Mouse (Mus musculus): Measurements from ENCODE around the gene Dnal1.

Gene Dnal1

GRCm38 (mm10) chr12:84161116-84161515, 47.0 kb downstream of the Dnal1 start:
- DNase-seq (ENCODE audit: extremely low spot score, low read depth, low spot score), result no peak

- DNase-seq (ENCODE audit: extremely low spot score, low read depth, low spot score), result no peak
Measured at GRCm38 (mm10) chr12:84161616-84162433, 47.7 kb downstream of the Dnal1 start.

GRCm38 (mm10) chr12:84163133-84163532, 49.0 kb downstream of the Dnal1 start:
- no peak for DNase-seq (ENCODE audit: extremely low spot score, low read depth, low spot score)

- no peak for DNase-seq (ENCODE audit: extremely low spot score, low read depth, low spot score)
Measured at GRCm38 (mm10) chr12:84163586-84164110, 49.5 kb downstream of the Dnal1 start.

- DNase-seq (ENCODE audit: extremely low spot score, low read depth, low spot score), result no peak
Measured at GRCm38 (mm10) chr12:84165631-84166373, 51.6 kb downstream of the Dnal1 start.

- DNase-seq (ENCODE audit: extremely low spot score, low read depth, low spot score), result no peak
Measured at GRCm38 (mm10) chr12:84170610-84171009, 56.4 kb downstream of the Dnal1 start.

GRCm38 (mm10) chr12:84172216-84172615, 58.0 kb downstream of the Dnal1 start:
- no peak for DNase-seq (ENCODE audit: extremely low spot score, low read depth, low spot score)

GRCm38 (mm10) chr12:84172862-84173261, 58.7 kb downstream of the Dnal1 start:
- no peak for DNase-seq (ENCODE audit: extremely low spot score, low read depth, low spot score)

- DNase-seq (ENCODE audit: extremely low spot score, low read depth, low spot score), result no peak
Measured at GRCm38 (mm10) chr12:84173309-84173915, 59.2 kb downstream of the Dnal1 start.

GRCm38 (mm10) chr12:84174190-84174811, 60.1 kb downstream of the Dnal1 start:
- no peak for DNase-seq (ENCODE audit: extremely low spot score, low read depth, low spot score)

GRCm38 (mm10) chr12:84174871-84175270, 60.7 kb downstream of the Dnal1 start:
- DNase-seq (ENCODE audit: extremely low spot score, low read depth, low spot score), result no peak

GRCm38 (mm10) chr12:84175659-84176061, 61.5 kb downstream of the Dnal1 start:
- no peak for DNase-seq (ENCODE audit: extremely low spot score, low read depth, low spot score)

GRCm38 (mm10) chr12:84176126-84176769, 62.1 kb downstream of the Dnal1 start:
- no peak for DNase-seq (ENCODE audit: extremely low spot score, low read depth, low spot score)

GRCm38 (mm10) chr12:84176886-84177765, 63.0 kb downstream of the Dnal1 start:
- DNase-seq (ENCODE audit: extremely low spot score, low read depth, low spot score), result no peak

GRCm38 (mm10) chr12:84178052-84178451, 63.9 kb downstream of the Dnal1 start:
- no peak for DNase-seq (ENCODE audit: extremely low spot score, low read depth, low spot score)

GRCm38 (mm10) chr12:84178652-84179445, 64.7 kb downstream of the Dnal1 start:
- no peak for DNase-seq (ENCODE audit: extremely low spot score, low read depth, low spot score)

GRCm38 (mm10) chr12:84180090-84180489, 65.9 kb downstream of the Dnal1 start:
- no peak for DNase-seq (ENCODE audit: extremely low spot score, low read depth, low spot score)

GRCm38 (mm10) chr12:84180701-84181435, 66.7 kb downstream of the Dnal1 start:
- DNase-seq (ENCODE audit: extremely low spot score, low read depth, low spot score), result no peak

All from hindlimb bud, embryonic 11.5 days (tissue).